Mouse (Mus musculus) limb, embryonic 13.5 days (tissue): ENCODE data around the gene Gm4070. TPM values are rescaled to one million over a fixed set of nuclear protein-coding genes. Genes with fewer than 3 reads are reported as not detected.
"Not testable (repeated sequence)": the region's sequence is repeated elsewhere in the genome, so short reads cannot be mapped to it uniquely, and the experiment has no call there.

ENCODE experiments used
- ATAC-seq: fragments of 200-750 bp; cut with Nextera tagmentation; 2 replicates; pipeline ENCODE4 v1.8.0; 2017; ENCODE audit warnings: low read depth, moderate number of reproducible peaks, moderate TSS enrichment; ENCODE audit not compliant: low FRiP score
- H3K27ac ChIP-seq: fragments of 300-500 bp; sonication (generic); 2 replicates; pipeline ENCODE4 v1.5.1; 2015; ENCODE audit warnings: inconsistent platforms, mild to moderate bottlenecking, moderate library complexity
- H3K27me3 ChIP-seq: fragments of 300-500 bp; sonication (generic); 2 replicates; pipeline ENCODE4 v1.6.1; 2015; ENCODE audit warnings: mild to moderate bottlenecking, inconsistent platforms
- H3K36me3 ChIP-seq: fragments of 300-500 bp; sonication (generic); 2 replicates; pipeline ENCODE4 v1.6.1; 2015; ENCODE audit warnings: inconsistent platforms, mild to moderate bottlenecking, moderate library complexity
- H3K4me1 ChIP-seq: fragments of 300-500 bp; sonication (generic); 2 replicates; pipeline ENCODE4 v1.6.1; 2015; ENCODE audit warnings: inconsistent platforms
- H3K4me2 ChIP-seq: fragments of 300-500 bp; sonication (generic); replicated peaks from 2 replicates; pipeline ENCODE4 v1.6.1; 2015; ENCODE audit warnings: inconsistent platforms, mild to moderate bottlenecking, moderate library complexity
- H3K4me3 ChIP-seq: fragments of 300-500 bp; sonication (generic); 2 replicates; pipeline ENCODE4 v1.5.1; 2015; ENCODE audit warnings: moderate library complexity, mild to moderate bottlenecking, inconsistent platforms
- H3K9ac ChIP-seq: fragments of 300-500 bp; sonication (generic); 2 replicates; pipeline ENCODE4 v1.6.1; 2015; ENCODE audit warnings: mild to moderate bottlenecking, inconsistent platforms
- H3K9me3 ChIP-seq: fragments of 300-500 bp; sonication (generic); 2 replicates; pipeline ENCODE4 v1.6.1; 2016; ENCODE audit warnings: inconsistent platforms
- WGBS: fragments of 180-500 bp; shearing (Covaris S2); methylation state at CpG from one replicate; pipeline ENCODE4 v1.1.7; 2015; 5-methylcytosine and 5-hydroxymethylcytosine counted together
- polyA plus RNA-seq: library from polyadenylated mRNA; unstranded; fragments of >200 nt; fragmentation: Nextera tagmentation; extraction: Ambion mirVana; gene quantifications from 2 replicates; pipeline ENCODE4 v1.2.1, GENCODE M21; 2015

The Gm4070 gene
- 0.41 and 0.64 TPM in 2 replicates for polyA plus RNA-seq

GRCm38 (mm10) chr7:105953812-105954211 is at the start of gene Gm4070:
Gene Gm4070, minus strand, starts transcription at chr7:105953967.
- not testable (repeated sequence) for H3K27ac ChIP-seq, H3K36me3 ChIP-seq, H3K9me3 ChIP-seq, H3K4me2 ChIP-seq, H3K4me3 ChIP-seq, ATAC-seq, H3K9ac ChIP-seq, H3K27me3 ChIP-seq, H3K4me1 ChIP-seq
- WGBS, result 67% methylated on average over 1 of the region's 1 CpGs

- H3K27ac ChIP-seq, H3K36me3 ChIP-seq, H3K9me3 ChIP-seq, H3K4me3 ChIP-seq, H3K4me2 ChIP-seq, H3K27me3 ChIP-seq, H3K9ac ChIP-seq, ATAC-seq, H3K4me1 ChIP-seq: not testable (repeated sequence)
Measured at GRCm38 (mm10) chr7:105954540-105954939, 773 bp upstream of the Gm4070 start.

- H3K4me2 ChIP-seq, H3K27ac ChIP-seq, H3K9me3 ChIP-seq, H3K4me1 ChIP-seq, H3K27me3 ChIP-seq, H3K9ac ChIP-seq, H3K4me3 ChIP-seq, H3K36me3 ChIP-seq: not testable (repeated sequence)
- ATAC-seq, result peak; percentile 57; the same call in 1 of the 2 replicates
- no CpG with 5 or more reads among the region's 5 CpGs for WGBS
Measured at GRCm38 (mm10) chr7:105952408-105952807, 1.4 kb downstream of the Gm4070 start.

DNA sequence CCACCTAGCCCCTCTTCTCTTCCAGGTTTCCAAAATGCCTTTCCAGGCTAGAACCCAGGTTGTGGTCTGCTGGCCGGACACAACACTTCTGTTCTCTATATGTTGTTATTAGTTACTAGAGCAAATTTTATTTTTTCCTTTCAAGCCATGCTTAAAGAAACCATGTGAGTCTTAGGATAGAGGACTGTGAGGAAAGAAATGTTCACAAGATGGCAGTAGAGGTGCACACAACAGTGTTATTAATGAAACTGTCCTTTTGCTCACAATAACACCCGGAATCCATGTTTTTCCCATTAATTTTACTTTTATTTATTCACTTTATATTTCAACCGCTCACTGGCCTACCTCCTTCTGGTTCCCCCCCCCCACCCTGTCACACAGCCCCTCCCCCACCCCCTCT is 8.5 kb downstream of the Gm4070 start:
- H3K9me3 ChIP-seq, H3K4me3 ChIP-seq, H3K27me3 ChIP-seq, H3K4me2 ChIP-seq, H3K27ac ChIP-seq, ATAC-seq, H3K4me1 ChIP-seq, H3K9ac ChIP-seq, H3K36me3 ChIP-seq: not testable (repeated sequence)
- no CpG with 5 or more reads among the region's 3 CpGs for WGBS

DNA sequence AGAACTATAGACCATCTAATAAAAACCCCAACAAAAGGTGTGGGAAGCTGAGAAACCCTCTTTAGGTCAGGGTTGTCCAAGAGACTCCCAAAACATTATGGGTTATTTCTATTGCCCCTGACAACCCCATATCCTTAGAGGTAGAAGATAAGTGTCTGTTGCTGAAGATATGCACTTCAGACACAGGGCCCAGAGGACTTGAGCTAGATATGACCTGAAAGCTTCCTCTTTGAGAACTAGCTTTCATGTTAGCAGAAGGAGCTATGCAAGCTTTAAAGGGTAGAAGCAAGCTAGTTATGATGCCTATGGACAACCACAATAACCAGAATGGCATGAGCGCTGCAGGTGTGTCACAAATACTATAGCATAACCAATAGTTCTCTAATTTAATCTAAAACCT is 21.6 kb downstream of the Gm4070 start:
- H3K4me2 ChIP-seq, H3K36me3 ChIP-seq, H3K4me3 ChIP-seq, H3K4me1 ChIP-seq, H3K27ac ChIP-seq, ATAC-seq, H3K27me3 ChIP-seq, H3K9ac ChIP-seq, H3K9me3 ChIP-seq: not testable (repeated sequence)
- no CpG with 5 or more reads among the region's 1 CpGs for WGBS

GRCm38 (mm10) chr7:105883588-105884336 is 70.0 kb downstream of the Gm4070 start:
- peak; percentile 59; the same call in 1 of the 2 replicates for ATAC-seq
- not testable (repeated sequence) for H3K27me3 ChIP-seq, H3K4me1 ChIP-seq, H3K4me2 ChIP-seq, H3K27ac ChIP-seq, H3K4me3 ChIP-seq, H3K9me3 ChIP-seq, H3K9ac ChIP-seq, H3K36me3 ChIP-seq
- 100% methylated on average over 1 of the region's 2 CpGs for WGBS

DNA sequence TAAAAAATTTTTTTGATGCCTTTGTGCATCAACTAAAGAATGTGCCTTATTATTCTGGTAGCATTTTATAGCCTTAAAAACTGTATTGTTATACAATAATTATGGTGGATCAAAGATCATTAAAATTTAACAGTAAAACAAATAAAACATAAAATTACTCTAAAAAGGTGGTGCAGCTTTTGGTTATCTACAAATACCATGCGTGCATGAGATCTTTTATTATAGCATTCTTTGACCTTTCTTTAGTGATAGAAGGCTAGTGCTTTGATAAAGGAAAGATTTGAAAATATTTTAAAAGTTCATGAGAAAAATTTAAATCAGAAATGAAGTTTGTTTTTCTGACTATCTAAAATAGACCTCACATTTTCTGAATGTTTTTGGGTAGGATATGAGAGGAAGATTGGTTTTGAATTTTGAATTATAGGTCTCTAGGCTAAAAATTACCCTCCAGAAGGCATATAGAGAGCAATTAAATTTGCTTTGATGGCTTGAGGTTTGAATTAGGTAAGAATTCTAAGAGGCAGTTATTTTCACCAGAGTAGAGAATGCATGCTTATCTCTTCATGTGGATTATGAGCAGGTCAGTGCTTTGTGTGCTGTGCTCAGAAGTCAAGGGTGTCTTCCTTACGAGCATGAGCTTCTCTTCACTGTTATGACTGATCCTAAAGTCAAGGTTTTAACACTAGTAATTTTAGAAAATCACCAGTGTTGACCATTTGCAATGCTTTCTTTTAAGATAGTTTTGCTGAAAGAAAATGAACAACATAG is 73.9 kb downstream of the Gm4070 start:
- not testable (repeated sequence) for H3K4me2 ChIP-seq, H3K4me3 ChIP-seq, H3K27me3 ChIP-seq, H3K9ac ChIP-seq, ATAC-seq, H3K4me1 ChIP-seq, H3K9me3 ChIP-seq, H3K27ac ChIP-seq, H3K36me3 ChIP-seq
- 75% methylated on average over 1 of the region's 2 CpGs for WGBS

- ATAC-seq, H3K27me3 ChIP-seq: not testable (repeated sequence)
Measured at GRCm38 (mm10) chr7:105855718-105856560, 97.8 kb downstream of the Gm4070 start.

More at GRCm38 (mm10) chr7:105855718-105856560, 97.8 kb downstream of the Gm4070 start:
- not testable (repeated sequence) for H3K4me2 ChIP-seq, H3K9ac ChIP-seq, H3K27ac ChIP-seq, H3K9me3 ChIP-seq, H3K36me3 ChIP-seq, H3K4me3 ChIP-seq, H3K4me1 ChIP-seq
- WGBS, result no CpG with 5 or more reads among the region's 2 CpGs

Other genes with a start within 250 kb of the Gm4070 start
- gene Ilk, start 217.4 kb downstream of the Gm4070 start, polyA plus RNA-seq, result 312 and 317 TPM in 2 replicates
- gene Rrp8, start 216.6 kb downstream of the Gm4070 start, polyA plus RNA-seq, result 44.0 and 44.3 TPM in 2 replicates
- gene Taf10, start 209.6 kb downstream of the Gm4070 start, polyA plus RNA-seq, result 118 and 133 TPM in 2 replicates
- gene Tpp1, start 201.7 kb downstream of the Gm4070 start, polyA plus RNA-seq, result 42.5 and 50.8 TPM in 2 replicates
- 20.5 and 22.2 TPM in 2 replicates for gene Dchs1, start 166.3 kb downstream of the Gm4070 start, polyA plus RNA-seq
- gene Mrpl17, start 142.9 kb downstream of the Gm4070 start, polyA plus RNA-seq, result 341 and 356 TPM in 2 replicates